Mouse (Mus musculus) thymus, postnatal 36 days (tissue): ENCODE measurements around the gene Olfr1211.

ENCODE experiments used
- DNase-seq, 2 experiments: peaks; one replicate each; pipeline ENCODE4 v3.0.0; 2022; ENCODE audit warnings: mixed read lengths in 2 of 2

Gene Olfr1211

DNA sequence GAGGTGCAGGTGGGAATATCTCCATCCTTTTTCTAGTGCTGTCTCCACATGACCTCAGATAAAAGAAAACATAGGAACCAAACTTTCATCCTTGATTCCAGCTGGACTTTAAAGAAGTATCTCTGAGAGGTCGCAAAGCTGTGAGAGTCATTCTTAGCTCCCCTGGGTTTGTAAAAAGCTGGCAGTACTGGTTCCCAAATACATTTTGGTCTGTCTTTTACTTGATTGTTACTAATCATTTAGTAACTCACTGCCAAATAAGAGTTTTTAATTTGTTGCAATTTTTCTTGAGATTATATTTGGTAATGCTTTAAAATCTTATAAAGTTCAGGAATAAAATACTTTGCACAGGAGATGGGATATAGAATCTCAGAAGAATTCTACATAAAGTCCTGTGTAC is at the start of gene Olfr1211:
Gene Olfr1211 (minus strand): TSS at position 101 of the 400 bp plus-strand sequence.
- DNase-seq: no peak

DNA sequence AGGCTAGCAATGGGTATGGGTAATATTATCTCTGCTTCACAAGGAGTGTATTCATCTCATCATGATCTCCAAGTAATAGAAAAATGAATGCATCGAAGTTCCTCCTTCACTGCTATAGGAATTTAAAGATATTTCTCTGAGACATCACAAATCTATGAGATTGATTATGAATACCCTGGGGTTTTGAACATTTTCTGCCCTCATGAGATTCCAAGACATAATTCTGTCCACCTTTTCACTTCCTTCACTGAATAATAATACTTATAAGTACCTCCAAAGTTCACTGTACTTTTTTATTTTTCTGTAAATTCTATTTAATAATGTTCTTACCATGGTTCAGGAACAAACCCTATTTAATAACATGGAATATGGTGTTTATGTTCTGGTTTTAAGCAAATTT is 42.3 kb upstream of the Olfr1211 start, which contains the start of gene Gm13762:
Gene Gm13762 (minus strand): TSS at position 101 of the 400 bp plus-strand sequence.
- no peak for DNase-seq

DNA sequence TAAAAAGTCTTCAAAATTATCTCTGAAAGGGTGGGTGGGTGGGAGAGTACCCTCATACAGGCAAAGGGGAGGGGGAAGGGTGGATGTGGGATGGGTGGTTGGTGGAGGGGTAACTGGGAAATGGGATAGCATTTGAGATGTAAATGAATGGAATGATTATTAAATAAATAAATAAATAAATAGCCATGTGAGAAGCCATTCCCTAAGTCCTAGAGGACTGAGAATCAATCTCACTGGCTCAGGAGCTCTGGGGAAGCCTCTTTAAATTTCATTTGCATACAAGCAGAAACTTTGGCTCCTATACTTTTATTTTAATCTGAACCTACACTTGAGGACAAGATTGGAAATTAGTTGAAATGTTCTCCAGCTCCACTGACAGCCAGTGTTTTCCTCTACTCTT is 15.8 kb upstream of the Olfr1211 start, which contains the start of gene Olfr1212:
Gene Olfr1212 (plus strand): TSS at position 301 of the 400 bp plus-strand sequence.
- no peak for DNase-seq

DNA sequence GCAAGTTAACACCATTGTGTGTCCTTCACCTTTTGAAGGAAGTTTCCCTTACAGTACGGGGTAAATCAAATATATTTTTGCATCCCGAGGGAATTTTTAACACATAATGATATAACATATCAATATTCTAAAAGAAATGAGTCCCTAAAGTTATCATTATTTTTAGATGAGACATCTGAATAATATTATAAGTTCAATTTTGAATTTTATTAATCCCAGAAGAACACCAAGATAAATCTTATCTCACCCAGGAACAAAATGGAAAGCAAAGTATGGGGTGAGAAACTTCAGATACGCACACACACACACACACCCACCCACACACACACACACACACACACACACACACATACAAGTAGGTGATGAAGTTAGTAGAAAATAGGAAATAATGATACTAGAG is 22.9 kb downstream of the Olfr1211 start, which contains the start of gene Olfr1209:
Gene Olfr1209 (minus strand): TSS at position 101 of the 400 bp plus-strand sequence.
- DNase-seq: no peak

DNA sequence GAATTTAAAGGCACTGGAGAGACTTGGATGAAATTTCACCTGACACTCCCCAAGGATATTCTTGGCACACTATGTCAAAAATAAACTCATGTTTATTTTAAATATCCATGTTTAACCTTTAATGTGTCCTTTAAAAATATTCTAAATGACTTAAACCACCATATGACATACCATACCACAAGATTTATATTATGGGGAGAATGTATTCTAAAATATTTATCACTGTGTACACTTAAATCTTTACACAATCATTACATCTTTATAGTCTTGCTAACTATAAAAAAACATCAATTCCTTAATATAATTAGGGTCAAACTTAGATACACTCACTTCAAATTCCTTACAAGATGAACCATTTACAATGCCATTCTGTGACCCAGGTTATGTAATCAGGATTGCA is 35.7 kb downstream of the Olfr1211 start, which contains the start of gene Olfr1208:
Gene Olfr1208 (minus strand): TSS at position 101 of the 400 bp plus-strand sequence.
- no peak for DNase-seq
